Comparison of ENCODE assay signal across 17 mouse cellular contexts in genomic region chr5:111226486-111226885, GRCm38 (mm10).
A peak's percentile ranks its signal among the peaks of the same experiment; 100 is the strongest.
DNase-seq lines count a peak whose midpoint lies in the region; ATAC-seq and TF ChIP-seq lines count a peak whose summit lies in the region.
"Had no signal": no experiment of that assay in that cellular context is flagged by ENCODE, and none has a peak within 500 bp of the region (broad histone marks: within the 10 kb centered on the region; RNA-seq: fewer than 3 reads in every experiment).

No protein-coding gene starts in this region.

- peaks cover 42% of the 10 kb centered on the region for H3K36me3 ChIP-seq in midbrain, embryonic 13.5 days
- H3K36me3 ChIP-seq in intestine, embryonic 16.5 days (ENCODE audit: control insufficient read depth, insufficient read depth, low read length): no peaks in the 10 kb centered on the region; the same call in 1 of the 2 replicates

- WGBS in cerebellum, adult 2 months: 31% methylated on average over 10 of the region's 10 CpGs
- 90% methylated on average over 10 of the region's 10 CpGs for WGBS in midbrain, embryonic 13.5 days
- WGBS in intestine, embryonic 16.5 days: 69% methylated on average over 10 of the region's 10 CpGs

- peaks cover 33% of the 10 kb centered on the region for H3K4me1 ChIP-seq in cerebellum, adult 2 months (ENCODE audit: control insufficient read depth, insufficient read depth, low read length)
- peaks cover 78% of the 10 kb centered on the region for H3K4me1 ChIP-seq in midbrain, embryonic 13.5 days (replicated peaks)
- H3K4me1 ChIP-seq in intestine, embryonic 16.5 days (ENCODE audit: control insufficient read depth, insufficient read depth, low read length): peaks cover 31% of the 10 kb centered on the region

- H3K27ac ChIP-seq in left cerebral cortex, adult 2 months: no peak overlapping the region
- H3K27ac ChIP-seq in cerebellum, adult 2 months (ENCODE audit: insufficient read depth, low read length): no peak overlapping the region
- 0 out of 2 replicates have a peak overlapping the region, but pooled peaks have one; percentile 33 for H3K27ac ChIP-seq in midbrain, embryonic 13.5 days
- no peak overlapping the region for H3K27ac ChIP-seq in intestine, embryonic 16.5 days (ENCODE audit: low read length)
- H3K27ac ChIP-seq: macrophage had no signal

- no peak overlapping the region for H3K4me3 ChIP-seq in left cerebral cortex, adult 2 months
- no peak overlapping the region for H3K4me3 ChIP-seq in cerebellum, adult 2 months (replicated peaks; ENCODE audit: insufficient read depth, low read depth, low read length)
- H3K4me3 ChIP-seq in midbrain, embryonic 13.5 days (replicated peaks): no peak overlapping the region
- no peak overlapping the region for H3K4me3 ChIP-seq in intestine, embryonic 16.5 days (ENCODE audit: low read length)
- H3K4me3 ChIP-seq: heart, embryonic 12.5 days; myocyte had no signal

- 0 out of 2 replicates have a peak overlapping the region, but pooled peaks have one; percentile 25 for H3K9ac ChIP-seq in midbrain, embryonic 13.5 days (replicated peaks)
- H3K9ac ChIP-seq in intestine, embryonic 16.5 days (ENCODE audit: low read depth, low read length): no peak overlapping the region

- no peak for TF ChIP-seq CTCF in left cerebral cortex, adult 2 months (IDR thresholded peaks at IDR 0.05)
- no peak for TF ChIP-seq CTCF in cerebellum, adult 2 months (IDR thresholded peaks at IDR 0.05; ENCODE audit: borderline replicate concordance, insufficient read depth, low read depth, low read length)

- H3K9me3 ChIP-seq in midbrain, embryonic 13.5 days: no peaks in the 10 kb centered on the region
- no peaks in the 10 kb centered on the region for H3K9me3 ChIP-seq in intestine, embryonic 16.5 days (ENCODE audit: control insufficient read depth, low read length)
- H3K9me3 ChIP-seq: heart, embryonic 12.5 days had no signal

- ATAC-seq in midbrain, embryonic 13.5 days: no peak
- ATAC-seq in intestine, embryonic 16.5 days: no peak
- ATAC-seq: activated CD4-positive, CD25-positive, alpha-beta regulatory T cell, adult 4 months; forebrain, embryonic 16.5 days had no signal

- no peak overlapping the region for H3K4me2 ChIP-seq in midbrain, embryonic 13.5 days (replicated peaks)
- H3K4me2 ChIP-seq in intestine, embryonic 16.5 days (ENCODE audit: low read depth, low read length): no peak overlapping the region
- H3K4me2 ChIP-seq: heart, embryonic 12.5 days had no signal

- peak; percentile 77 for DNase-seq in left cerebral cortex, postnatal 4 days
- no peak for DNase-seq in left cerebral cortex, adult 2 months (ENCODE audit: extremely low spot score in 1 of 2, low spot score in 2 of 2)
- peak; percentile 69 to 79 for DNase-seq in cerebellum, adult 2 months
- peak; percentile 75 to 79 for DNase-seq in cerebellum, postnatal 25 days
- DNase-seq in thymus, adult 18-20 months: no peak
- DNase-seq in lung, postnatal 10 days: no peak
- DNase-seq: kidney, postnatal 36 days; retina, postnatal 1 day; spleen, adult 18-20 months; thymus, postnatal 4 days had no signal

- intact Hi-C loops in left cerebral cortex, postnatal 4 days (cut with DNase I): no loop called here
- intact Hi-C loops in left cerebral cortex, adult 2 months (cut with DNase I): no loop called here

- H3K27me3 ChIP-seq in cerebellum, adult 2 months (ENCODE audit: control insufficient read depth, insufficient read depth, low read length): no peaks in the 10 kb centered on the region
- H3K27me3 ChIP-seq in midbrain, embryonic 13.5 days: peaks cover 18% of the 10 kb centered on the region
- no peaks in the 10 kb centered on the region for H3K27me3 ChIP-seq in intestine, embryonic 16.5 days (replicated peaks; ENCODE audit: control insufficient read depth, insufficient read depth, low read length)
- H3K27me3 ChIP-seq: heart, embryonic 12.5 days had no signal

- TF ChIP-seq POLR2A in cerebellum, adult 2 months (IDR thresholded peaks at IDR 0.05; ENCODE audit: borderline replicate concordance, insufficient read depth, low read length): no peak

Comparison
In these comparisons a context has a peak if more than half of its experiments do, and no peak if none do; other contexts are left out.
1. DNase-seq: peak in left cerebral cortex, postnatal 4 days (single experiment), cerebellum, adult 2 months (2 of 2) and cerebellum, postnatal 25 days (2 of 2); none in left cerebral cortex, adult 2 months (0 of 2), thymus, adult 18-20 months (0 of 2) and lung, postnatal 10 days (single experiment).